Mouse (Mus musculus): ENCODE data around the gene Lgals8. TPM values are rescaled to one million over a fixed set of nuclear protein-coding genes. Genes with fewer than 3 reads are reported as not detected.

The Lgals8 gene
- 5.6 and 10.6 TPM in 2 replicates for polyA plus RNA-seq (2016; fragmentation: Nextera tagmentation; extraction: Ambion mirVana)

DNA sequence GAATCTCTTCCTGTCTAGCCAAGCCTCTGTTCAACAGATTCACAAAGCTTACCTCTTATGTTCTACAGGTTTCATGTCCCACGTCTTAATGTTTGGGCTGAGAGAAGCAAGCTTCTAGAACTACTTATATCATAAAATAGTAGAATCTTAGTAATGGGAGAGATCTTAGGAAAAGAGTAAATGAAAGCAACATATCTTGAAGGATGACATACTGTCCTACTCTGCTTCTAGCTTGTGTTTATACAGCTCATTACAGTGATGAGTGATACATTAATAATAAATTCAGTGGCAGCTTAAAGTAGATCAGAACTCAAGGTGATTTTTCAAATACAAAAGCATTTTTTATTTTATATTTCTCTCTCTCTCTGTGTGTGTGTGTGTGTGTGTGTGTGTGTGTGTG is at the start of gene Lgals8:
Lgals8 (minus strand) TSS at position 101 of the 400 bp plus-strand sequence.
- no peaks in the 10 kb centered on the region for H3K27me3 ChIP-seq (ENCODE audit: low read depth, poor library complexity, severe bottlenecking)

DNA sequence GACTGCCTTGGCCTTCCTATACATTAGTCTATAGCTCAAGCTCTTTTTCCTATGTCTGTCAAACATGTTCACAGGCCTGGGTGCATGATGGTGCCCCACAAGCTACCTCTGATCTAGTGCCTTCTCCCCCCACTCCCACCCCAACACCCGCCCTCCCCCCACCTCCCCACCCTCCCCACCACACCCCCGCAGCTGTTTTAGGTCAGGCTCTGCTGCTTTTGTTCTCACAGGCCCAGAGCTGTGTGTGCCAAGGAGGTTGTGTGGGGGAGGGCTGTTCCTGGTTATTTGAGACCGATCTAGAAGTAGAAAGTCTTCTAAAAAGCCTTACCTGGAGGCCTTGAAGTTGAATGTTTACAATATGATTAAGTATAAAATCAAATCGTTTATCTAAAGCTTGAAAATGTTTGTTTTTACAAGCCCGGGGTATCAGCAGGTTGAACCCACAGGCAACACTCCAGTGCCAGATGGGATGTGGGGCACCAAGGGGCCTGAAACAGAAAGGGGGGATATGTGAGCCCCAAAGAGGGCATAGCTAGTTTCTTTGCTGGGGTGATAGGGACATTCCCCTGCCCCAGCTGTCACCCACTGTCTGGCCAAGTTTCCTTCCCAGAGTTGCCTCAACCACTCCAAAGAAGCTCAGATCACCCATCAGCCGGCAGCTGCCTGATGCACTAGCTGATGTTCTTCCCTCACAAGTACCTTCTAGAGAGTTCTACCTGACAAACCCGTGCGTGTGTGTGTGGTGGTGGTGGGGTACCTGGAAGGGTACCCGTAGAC is 46.6 kb upstream of the Lgals8 start:
- no peak for DNase-seq (ENCODE audit: low spot score)
- Histone ChIP-seq H3K27ac (no peak overlapping the region), H3K4me3 (no peak overlapping the region), H3K4me1 (peaks cover 6% of the 10 kb centered on the region; the same call in 1 of the 2 replicates), H3K27me3 (ENCODE audit: low read depth, poor library complexity, severe bottlenecking) (no peaks in the 10 kb centered on the region), H3K36me3 (no peaks in the 10 kb centered on the region), H3K9me3 (replicated peaks) (no peaks in the 10 kb centered on the region)
- WGBS, result 77% methylated on average over 9 of the region's 9 CpGs

More for the DNA sequence above, at the start of gene Lgals8:
- Histone ChIP-seq H3K36me3 (no peaks in the 10 kb centered on the region), H3K9me3 (replicated peaks) (no peaks in the 10 kb centered on the region), H3K4me1 (peaks cover 9% of the 10 kb centered on the region; the same call in 1 of the 2 replicates), H3K27ac (no peak within 1 kb of the TSS), H3K4me3 (no peak within 1 kb of the TSS)
- WGBS, result 90% methylated on average over 1 of the region's 1 CpGs
- DNase-seq (ENCODE audit: low spot score), result no peak

DNA sequence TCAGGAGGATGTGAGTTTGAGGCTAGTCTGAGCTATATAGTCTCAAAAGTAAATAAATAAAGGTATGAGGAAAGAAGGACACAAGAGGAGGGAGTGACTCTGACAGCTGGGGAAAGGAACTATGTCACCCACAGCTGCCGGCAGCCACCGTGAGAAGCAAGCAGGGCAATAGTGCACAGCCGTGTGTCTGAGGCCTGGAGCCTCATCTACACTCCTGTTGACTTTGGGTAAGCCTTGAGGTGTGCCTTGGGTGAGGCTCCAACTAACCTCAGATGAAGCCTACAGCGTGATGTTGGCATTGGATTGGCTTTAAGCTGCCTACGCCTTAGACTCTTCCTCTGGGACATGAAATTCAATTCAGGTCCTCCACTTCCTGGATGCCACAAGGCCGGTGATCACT is 45.3 kb upstream of the Lgals8 start:
- no peak for DNase-seq (ENCODE audit: low spot score)
- H3K9me3 ChIP-seq (replicated peaks), result no peaks in the 10 kb centered on the region

DNA sequence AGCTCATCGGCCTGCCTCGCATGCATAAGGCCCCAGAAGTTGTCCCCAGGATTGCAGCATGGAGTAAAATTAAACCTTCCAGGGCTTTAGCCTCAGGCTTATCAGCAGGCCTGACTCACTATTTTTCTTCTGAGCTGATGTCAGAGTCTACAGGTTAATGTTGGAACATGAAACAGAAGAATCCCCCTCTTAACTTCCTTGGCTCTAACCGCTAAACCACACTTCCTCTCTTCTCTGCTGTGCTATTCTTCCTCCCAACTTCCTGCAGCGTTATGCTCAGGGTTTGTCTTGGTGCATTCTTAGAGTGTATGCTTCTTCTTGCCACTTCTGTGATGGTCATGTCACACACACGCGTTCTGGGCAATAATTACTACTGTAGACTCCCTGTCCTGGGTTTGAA is 42.7 kb upstream of the Lgals8 start:
- WGBS, result 93% methylated on average over 6 of the region's 6 CpGs
- DNase-seq (ENCODE audit: low spot score), result no peak
- H3K4me3 ChIP-seq, result no peak overlapping the region
- H3K9me3 ChIP-seq (replicated peaks), result no peaks in the 10 kb centered on the region
- peaks cover 11% of the 10 kb centered on the region for H3K4me1 ChIP-seq
- H3K27ac ChIP-seq, result no peak overlapping the region
- H3K36me3 ChIP-seq, result no peaks in the 10 kb centered on the region
- no peaks in the 10 kb centered on the region for H3K27me3 ChIP-seq (ENCODE audit: low read depth, poor library complexity, severe bottlenecking)

More for the DNA sequence above, 45.3 kb upstream of the Lgals8 start:
- Histone ChIP-seq H3K27me3 (ENCODE audit: low read depth, poor library complexity, severe bottlenecking) (no peaks in the 10 kb centered on the region), H3K27ac (no peak overlapping the region), H3K36me3 (no peaks in the 10 kb centered on the region), H3K4me3 (no peak overlapping the region), H3K4me1 (peaks cover 6% of the 10 kb centered on the region; the same call in 1 of the 2 replicates)
- 90% methylated on average over 6 of the region's 6 CpGs for WGBS

DNA sequence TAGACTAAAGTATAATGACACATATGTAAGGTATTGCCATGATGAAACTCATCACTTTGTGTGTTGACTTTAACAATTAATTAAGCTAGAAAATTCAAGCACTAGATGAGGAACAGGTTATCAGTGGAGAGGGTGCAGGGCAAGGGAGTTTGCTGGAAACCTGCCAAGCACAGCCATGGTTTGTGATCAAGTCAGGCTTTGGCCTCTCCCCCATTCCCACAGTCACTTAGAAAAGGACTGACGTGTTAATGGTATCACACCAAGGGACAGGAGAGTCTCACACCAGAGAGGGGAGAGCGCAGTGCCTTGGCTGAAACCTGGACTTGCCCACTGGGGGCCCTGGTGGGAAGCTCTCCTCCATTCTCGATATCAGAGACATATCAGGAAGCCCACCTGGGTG is 40.6 kb upstream of the Lgals8 start:
- no peak for DNase-seq (ENCODE audit: low spot score)
- no peaks in the 10 kb centered on the region for H3K9me3 ChIP-seq (replicated peaks)
- no peak overlapping the region for H3K4me3 ChIP-seq
- H3K4me1 ChIP-seq, result peaks cover 5% of the 10 kb centered on the region; the same call in 1 of the 2 replicates
- H3K27ac ChIP-seq, result no peak overlapping the region
- H3K27me3 ChIP-seq (ENCODE audit: low read depth, poor library complexity, severe bottlenecking), result no peaks in the 10 kb centered on the region
- no peaks in the 10 kb centered on the region for H3K36me3 ChIP-seq
- 74% methylated on average over 3 of the region's 3 CpGs for WGBS

DNA sequence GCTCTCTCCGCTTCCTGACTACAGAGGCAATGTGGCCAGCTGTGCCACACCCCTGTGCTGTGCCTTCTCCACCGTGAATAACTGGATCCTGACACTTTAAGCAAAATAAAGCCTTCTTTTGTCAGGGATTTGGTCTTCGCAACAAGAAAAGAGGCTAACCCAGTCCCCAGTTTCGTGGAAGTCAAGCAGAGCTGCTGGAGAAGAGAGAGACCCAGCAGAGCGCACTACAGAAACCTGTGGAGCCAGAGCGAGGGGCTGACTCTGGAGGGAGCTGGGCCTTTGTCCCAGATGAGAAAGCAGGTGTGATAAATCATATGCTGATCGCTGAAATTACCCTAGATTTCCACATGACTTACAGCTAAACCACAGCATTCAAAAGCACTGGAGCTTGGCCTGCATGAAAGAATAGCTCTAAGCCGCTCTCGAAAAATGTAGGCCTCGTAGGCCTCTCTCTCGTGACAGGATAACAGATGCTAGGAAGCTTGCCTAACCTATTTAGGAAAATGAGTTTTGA is 38.6 kb upstream of the Lgals8 start:
- Histone ChIP-seq H3K27ac (peak overlapping the region; percentile 56; the same call in 1 of the 2 replicates), H3K4me3 (no peak overlapping the region), H3K4me1 (peaks cover 5% of the 10 kb centered on the region; the same call in 1 of the 2 replicates), H3K9me3 (replicated peaks) (no peaks in the 10 kb centered on the region), H3K27me3 (ENCODE audit: low read depth, poor library complexity, severe bottlenecking) (no peaks in the 10 kb centered on the region), H3K36me3 (no peaks in the 10 kb centered on the region)
- no peak for DNase-seq (ENCODE audit: low spot score)
- WGBS, result 67% methylated on average over 11 of the region's 11 CpGs

DNA sequence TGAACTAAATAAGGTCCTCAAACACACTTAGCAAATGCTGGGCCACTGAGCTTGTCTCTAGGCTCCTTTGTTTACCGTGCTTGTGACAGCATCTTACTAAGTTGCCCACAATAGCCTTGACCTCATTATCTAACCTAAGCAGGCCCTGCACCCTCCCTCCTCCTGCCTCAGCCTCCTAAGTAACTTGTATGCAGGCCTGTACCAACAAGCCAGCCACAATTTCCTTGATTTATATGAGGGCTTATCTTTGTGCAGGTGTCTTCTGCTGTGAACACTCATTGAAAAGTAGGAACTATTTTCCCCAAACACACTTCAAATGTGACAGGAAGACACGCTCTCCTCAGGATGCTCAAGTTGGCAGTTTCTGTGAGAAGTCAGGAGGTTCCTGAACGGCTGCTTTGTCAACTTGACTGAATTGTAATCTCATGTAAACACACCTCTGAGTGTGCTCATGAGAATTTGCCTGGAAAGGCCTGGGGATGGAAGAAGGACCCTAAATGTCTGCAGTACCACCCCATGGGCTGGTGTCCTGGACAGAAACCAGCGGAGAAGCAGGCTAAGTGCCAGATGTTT is 38.0 kb upstream of the Lgals8 start:
- Histone ChIP-seq H3K27ac (peak overlapping the region; percentile 56; the same call in 1 of the 2 replicates), H3K27me3 (ENCODE audit: low read depth, poor library complexity, severe bottlenecking) (no peaks in the 10 kb centered on the region), H3K36me3 (no peaks in the 10 kb centered on the region), H3K4me1 (peaks cover 5% of the 10 kb centered on the region; the same call in 1 of the 2 replicates), H3K9me3 (replicated peaks) (no peaks in the 10 kb centered on the region), H3K4me3 (no peak overlapping the region)
- no peak for DNase-seq (ENCODE audit: low spot score)
- 63% methylated on average over 4 of the region's 4 CpGs for WGBS

DNA sequence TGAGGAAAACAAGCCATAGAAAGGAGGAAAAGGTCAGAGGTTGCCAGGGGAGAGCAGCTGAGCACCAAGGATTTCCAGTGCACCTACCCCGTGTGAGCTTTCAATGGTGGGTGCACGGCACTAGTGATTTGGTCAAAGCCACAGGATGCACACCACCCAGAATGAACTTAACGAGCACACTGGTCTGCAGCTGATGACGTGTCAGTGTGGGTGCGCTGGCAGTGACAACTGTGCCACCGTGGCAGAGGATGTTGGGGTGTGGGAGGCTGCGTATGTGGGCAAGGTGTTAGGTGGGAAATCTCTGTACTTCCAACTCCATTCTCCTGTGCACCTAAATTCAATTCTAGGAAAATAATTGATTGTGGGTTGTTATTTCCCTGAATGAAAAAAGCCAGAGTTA is 34.4 kb upstream of the Lgals8 start:
- no peak overlapping the region for H3K4me3 ChIP-seq
- no peaks in the 10 kb centered on the region for H3K27me3 ChIP-seq (ENCODE audit: low read depth, poor library complexity, severe bottlenecking)
- no peak for DNase-seq (ENCODE audit: low spot score)
- no peak overlapping the region for H3K27ac ChIP-seq
- no peaks in the 10 kb centered on the region for H3K9me3 ChIP-seq (replicated peaks)
- 88% methylated on average over 7 of the region's 7 CpGs for WGBS
- peaks cover 5% of the 10 kb centered on the region; the same call in 1 of the 2 replicates for H3K4me1 ChIP-seq
- H3K36me3 ChIP-seq, result no peaks in the 10 kb centered on the region

DNA sequence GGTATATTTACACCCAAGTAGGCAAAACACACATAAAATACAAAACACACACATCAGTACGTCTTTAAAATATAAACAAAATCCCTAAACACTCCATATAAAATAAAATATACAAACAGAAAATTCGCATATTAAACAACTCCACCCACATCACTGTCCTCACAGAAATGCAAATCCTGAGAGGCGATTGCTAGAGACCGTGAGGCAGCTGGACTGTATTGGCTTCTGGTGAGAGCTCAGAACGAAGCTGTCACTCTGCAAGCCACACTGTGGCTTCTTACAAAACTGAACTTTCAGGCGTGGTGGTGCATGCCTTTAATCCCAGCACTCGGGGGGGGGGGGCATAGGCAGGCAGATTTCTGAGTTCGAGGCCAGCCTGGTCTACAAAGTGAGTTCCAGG is 33.1 kb upstream of the Lgals8 start:
- Histone ChIP-seq H3K4me1 (no peaks in the 10 kb centered on the region), H3K36me3 (no peaks in the 10 kb centered on the region), H3K27me3 (ENCODE audit: low read depth, poor library complexity, severe bottlenecking) (no peaks in the 10 kb centered on the region), H3K9me3 (replicated peaks) (no peaks in the 10 kb centered on the region), H3K27ac (no peak overlapping the region), H3K4me3 (no peak overlapping the region)
- no peak for DNase-seq (ENCODE audit: low spot score)
- WGBS, result 70% methylated on average over 8 of the region's 8 CpGs

DNA sequence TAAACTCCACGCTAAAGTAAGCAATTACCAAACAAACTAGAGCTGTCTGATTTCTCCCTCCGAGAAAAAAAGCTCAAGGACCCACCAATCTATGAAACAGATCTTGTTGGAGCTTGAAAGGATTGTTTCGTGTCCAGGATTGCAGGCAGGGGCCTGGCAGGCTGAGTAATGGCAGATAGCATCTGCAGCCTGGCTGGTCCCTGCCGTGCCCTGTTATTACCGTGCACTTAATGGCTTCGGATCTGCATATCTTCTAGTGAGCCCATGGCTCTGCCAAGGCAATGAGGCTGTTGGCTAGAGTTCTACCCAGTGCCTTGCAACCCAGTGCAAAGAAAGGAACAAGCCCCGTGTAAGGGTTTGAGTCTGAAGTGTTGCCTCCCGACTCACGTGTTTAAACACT is 30.0 kb upstream of the Lgals8 start:
- no peak for DNase-seq (ENCODE audit: low spot score)
- H3K9me3 ChIP-seq (replicated peaks), result no peaks in the 10 kb centered on the region
- no peak overlapping the region for H3K27ac ChIP-seq
- no peaks in the 10 kb centered on the region for H3K36me3 ChIP-seq
- H3K4me1 ChIP-seq, result no peaks in the 10 kb centered on the region
- no peaks in the 10 kb centered on the region for H3K27me3 ChIP-seq (ENCODE audit: low read depth, poor library complexity, severe bottlenecking)
- WGBS, result 79% methylated on average over 9 of the region's 9 CpGs
- H3K4me3 ChIP-seq, result no peak overlapping the region

DNA sequence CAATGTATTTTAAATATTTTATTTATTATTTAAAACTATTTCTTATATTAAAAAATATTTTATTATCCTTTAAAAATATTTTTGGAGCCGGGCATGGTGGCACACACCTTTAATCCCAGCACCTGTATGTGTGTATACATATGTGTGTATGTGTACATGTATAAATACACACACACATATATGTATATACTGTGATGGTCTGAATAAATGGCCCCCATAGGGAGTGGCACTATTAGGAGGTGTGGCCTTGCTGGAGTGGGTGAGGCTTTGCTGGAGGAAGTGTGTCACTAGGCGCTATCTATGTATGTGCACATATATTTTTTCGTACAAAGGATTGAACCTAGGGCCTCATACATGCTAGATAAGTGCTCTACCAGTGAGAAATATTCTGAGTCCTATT is 27.8 kb upstream of the Lgals8 start:
- H3K36me3 ChIP-seq, result no peaks in the 10 kb centered on the region
- no peak overlapping the region for H3K4me3 ChIP-seq
- no peaks in the 10 kb centered on the region for H3K27me3 ChIP-seq (ENCODE audit: low read depth, poor library complexity, severe bottlenecking)
- no peak for DNase-seq (ENCODE audit: low spot score)
- no peaks in the 10 kb centered on the region for H3K9me3 ChIP-seq (replicated peaks)
- H3K27ac ChIP-seq, result no peak overlapping the region
- WGBS, result 93% methylated on average over 3 of the region's 3 CpGs
- H3K4me1 ChIP-seq, result no peaks in the 10 kb centered on the region

DNA sequence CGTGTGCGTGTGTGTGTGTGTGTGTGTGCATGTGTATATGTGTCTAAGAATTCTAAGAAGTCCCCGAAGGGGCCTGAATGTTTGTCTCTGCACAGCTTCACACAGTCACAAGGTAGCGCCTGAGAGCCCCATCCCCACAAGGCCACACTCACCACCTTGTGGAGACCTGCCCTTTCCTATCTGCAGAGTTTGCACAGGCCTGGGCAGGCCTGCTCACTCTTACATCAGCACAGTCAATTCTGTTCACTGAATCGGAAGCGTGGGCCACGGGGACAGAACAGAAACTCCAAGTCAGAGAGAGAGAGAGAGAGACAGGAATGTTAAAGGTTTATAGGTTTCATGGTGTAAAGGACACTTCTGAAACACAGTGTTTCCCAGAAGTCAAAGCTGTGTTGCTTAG is 20.9 kb upstream of the Lgals8 start:
- DNase-seq (ENCODE audit: low spot score), result no peak
- H3K27me3 ChIP-seq (ENCODE audit: low read depth, poor library complexity, severe bottlenecking), result no peaks in the 10 kb centered on the region
- no peaks in the 10 kb centered on the region for H3K9me3 ChIP-seq (replicated peaks)
- no peak overlapping the region for H3K27ac ChIP-seq
- no peaks in the 10 kb centered on the region for H3K4me1 ChIP-seq
- H3K4me3 ChIP-seq, result no peak overlapping the region
- H3K36me3 ChIP-seq, result no peaks in the 10 kb centered on the region
- WGBS, result 77% methylated on average over 7 of the region's 7 CpGs

DNA sequence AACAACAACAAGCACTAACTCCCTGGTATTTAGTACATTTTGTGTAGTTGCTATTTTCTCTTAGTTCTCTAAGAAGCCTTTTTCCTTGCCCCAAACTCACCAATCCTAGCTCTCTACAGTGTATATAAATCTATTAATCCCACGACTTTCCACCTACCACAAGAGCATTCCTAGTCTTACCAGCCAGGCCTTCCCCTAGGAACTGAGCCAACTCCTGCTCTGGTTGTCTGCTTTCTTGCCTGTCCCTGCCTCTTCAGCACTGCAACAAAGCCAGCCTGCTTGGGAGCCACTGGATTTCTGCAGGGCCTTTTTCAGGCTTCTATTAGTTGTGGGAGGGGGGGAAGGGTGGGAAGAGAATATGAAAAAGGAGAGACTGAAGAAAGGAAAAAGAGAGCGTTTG is 20.5 kb upstream of the Lgals8 start:
- no peaks in the 10 kb centered on the region for H3K4me1 ChIP-seq
- no peak for DNase-seq (ENCODE audit: low spot score)
- no peaks in the 10 kb centered on the region for H3K27me3 ChIP-seq (ENCODE audit: low read depth, poor library complexity, severe bottlenecking)
- WGBS, result 79% methylated on average over 2 of the region's 2 CpGs
- H3K27ac ChIP-seq, result no peak overlapping the region
- H3K4me3 ChIP-seq, result no peak overlapping the region
- no peaks in the 10 kb centered on the region for H3K36me3 ChIP-seq
- H3K9me3 ChIP-seq (replicated peaks), result no peaks in the 10 kb centered on the region
